Mouse (Mus musculus) MEL (cell line): ENCODE results near the gene Fgfr1op2. TPM values are rescaled to one million over a fixed set of nuclear protein-coding genes. Genes with fewer than 3 reads are reported as not detected.

Experiments
- DNase-seq: peaks from one replicate; pipeline ENCODE4 v3.0.0; 2011; ENCODE audit warnings: low read depth, low spot score
- H3K27ac ChIP-seq: 2 replicates; pipeline ENCODE4 v1.5.1; 2012; ENCODE audit warnings: low read depth, mild to moderate bottlenecking, control low read depth, low read length, moderate library complexity; ENCODE audit not compliant: control insufficient read depth
- H3K27me3 ChIP-seq, 2 experiments: fragments of 150-350 bp in 1 of 2; sonication (generic) in 1 of 2; 2 replicates each; pipeline ENCODE4 v1.6.1; 2012; ENCODE audit warnings: low read length in 2 of 2, mild to moderate bottlenecking in 2 of 2, improper control_type of control experiment in 1 of 2, moderate library complexity in 1 of 2; ENCODE audit not compliant: insufficient read depth in 2 of 2, control insufficient read depth in 1 of 2
- H3K36me3 ChIP-seq, 2 experiments: 2 replicates each; pipeline ENCODE4 v1.6.1; 2012 to 2014; ENCODE audit warnings: low read length in 2 of 2, improper control_type of control experiment in 1 of 2, inconsistent platforms in 1 of 2, mild to moderate bottlenecking in 1 of 2; ENCODE audit not compliant: insufficient read depth in 2 of 2, control insufficient read depth in 1 of 2
- H3K4me1 ChIP-seq, 2 experiments: fragments of 150-350 bp in 1 of 2; sonication (generic) in 1 of 2; 2 replicates each; pipeline ENCODE4 v1.6.1; 2012; ENCODE audit warnings: low read length in 2 of 2, improper control_type of control experiment in 1 of 2, mild to moderate bottlenecking in 1 of 2; ENCODE audit not compliant: insufficient read depth in 2 of 2, control insufficient read depth in 1 of 2
- H3K4me3 ChIP-seq, 2 experiments: fragments of 150-350 bp in 1 of 2; sonication (generic) in 1 of 2; 2 replicates each; pipeline ENCODE4 v1.5.1; 2012; ENCODE audit warnings: low read depth in 2 of 2, low read length in 2 of 2, mild to moderate bottlenecking in 2 of 2, moderate library complexity in 2 of 2, control low read depth in 1 of 2, improper control_type of control experiment in 1 of 2; ENCODE audit not compliant: control insufficient read depth in 1 of 2, insufficient read depth in 1 of 2
- H3K79me2 ChIP-seq: 2 replicates; pipeline ENCODE4 v1.6.1; 2012; ENCODE audit warnings: mild to moderate bottlenecking, low read length, moderate library complexity; ENCODE audit not compliant: control insufficient read depth, poor library complexity, insufficient read depth
- H3K9ac ChIP-seq: 2 replicates; pipeline ENCODE4 v1.6.1; 2012; ENCODE audit warnings: low read depth, mild to moderate bottlenecking, control low read depth, low read length, moderate library complexity; ENCODE audit not compliant: control insufficient read depth, poor library complexity, severe bottlenecking
- H3K9me3 ChIP-seq: fragments of 150-350 bp; sonication (generic); replicated peaks from 2 replicates; pipeline ENCODE4 v1.6.1; 2012; ENCODE audit warnings: mild to moderate bottlenecking, low read length, improper control_type of control experiment, moderate library complexity; ENCODE audit not compliant: insufficient read depth
- CHD1 ChIP-seq: IDR thresholded peaks from 2 replicates; pipeline ENCODE4 v1.6.1; 2012; ENCODE audit warnings: low read depth, mild to moderate bottlenecking, inconsistent platforms, low read length, improper control_type of control experiment
- CHD2 ChIP-seq: IDR thresholded peaks from 2 replicates; pipeline ENCODE4 v1.6.1; 2011; ENCODE audit warnings: low read length, improper control_type of control experiment
- CTCF ChIP-seq, 3 experiments: IDR thresholded peaks in 2 of 3; conservative IDR thresholded peaks in 1 of 3; 2 replicates each; pipeline ENCODE4 v1.5.1; 2011 to 2012; ENCODE audit warnings: low read length in 3 of 3, low read depth in 2 of 3, mild to moderate bottlenecking in 2 of 3, improper control_type of control experiment in 1 of 3, inconsistent platforms in 1 of 3, mixed read lengths in 1 of 3, moderate library complexity in 1 of 3; ENCODE audit not compliant: control insufficient read depth in 1 of 3, insufficient read depth in 1 of 3, poor library complexity in 1 of 3, severe bottlenecking in 1 of 3
- ELF1 ChIP-seq: IDR thresholded peaks from 2 replicates; pipeline ENCODE4 v1.6.1; 2014; ENCODE audit warnings: low read depth, mild to moderate bottlenecking, inconsistent platforms, low read length, improper control_type of control experiment, moderate library complexity
- EP300 ChIP-seq, 2 experiments: IDR thresholded peaks; 2 replicates each; pipeline ENCODE4 v1.6.1; 2011; ENCODE audit warnings: improper control_type of control experiment in 2 of 2, low read length in 2 of 2, low read depth in 1 of 2, mild to moderate bottlenecking in 1 of 2
- ETS1 ChIP-seq: IDR thresholded peaks from 2 replicates; pipeline ENCODE4 v1.6.1; 2012; ENCODE audit warnings: low read depth, mild to moderate bottlenecking, inconsistent platforms, low read length, improper control_type of control experiment, moderate library complexity
- GABPA ChIP-seq: IDR thresholded peaks from 2 replicates; pipeline ENCODE4 v1.6.1; 2012; ENCODE audit warnings: low read depth, mild to moderate bottlenecking, inconsistent platforms, low read length, improper control_type of control experiment, moderate library complexity
- GATA1 ChIP-seq: IDR thresholded peaks from 2 replicates; pipeline ENCODE4 v1.6.1; 2011; ENCODE audit warnings: low read depth, low read length, improper control_type of control experiment
- HCFC1 ChIP-seq: IDR thresholded peaks from 2 replicates; pipeline ENCODE4 v1.6.1; 2012; ENCODE audit warnings: low read depth, mild to moderate bottlenecking, inconsistent platforms, low read length, improper control_type of control experiment, moderate library complexity
- KAT2A ChIP-seq: conservative IDR thresholded peaks from 2 replicates; pipeline ENCODE4 v1.6.1; 2012; ENCODE audit warnings: low read depth, low read length, improper control_type of control experiment, inconsistent platforms
- MAFK ChIP-seq: IDR thresholded peaks from 2 replicates; pipeline ENCODE4 v1.6.1; 2011; ENCODE audit warnings: low read depth, mild to moderate bottlenecking, low read length, improper control_type of control experiment, borderline replicate concordance
- MAX ChIP-seq: IDR thresholded peaks from 2 replicates; pipeline ENCODE4 v1.6.1; 2011; ENCODE audit warnings: low read length, improper control_type of control experiment
- MAZ ChIP-seq: IDR thresholded peaks from 2 replicates; pipeline ENCODE4 v1.6.1; 2012; ENCODE audit warnings: low read depth, mild to moderate bottlenecking, inconsistent platforms, low read length, improper control_type of control experiment
- MEF2A ChIP-seq: IDR thresholded peaks from 2 replicates; pipeline ENCODE4 v1.6.1; 2014; ENCODE audit warnings: low read depth, mild to moderate bottlenecking, inconsistent platforms, low read length, improper control_type of control experiment; ENCODE audit not compliant: poor library complexity, insufficient replicate concordance, severe bottlenecking; ENCODE audit errors: extremely low read depth
- MYC ChIP-seq: IDR thresholded peaks from 2 replicates; pipeline ENCODE4 v1.6.1; 2011; ENCODE audit warnings: low read depth, mild to moderate bottlenecking, low read length, improper control_type of control experiment, moderate library complexity
- NELFE ChIP-seq: IDR thresholded peaks from 2 replicates; pipeline ENCODE4 v1.6.1; 2011; ENCODE audit warnings: low read depth, low read length, improper control_type of control experiment
- NRF1 ChIP-seq: IDR thresholded peaks from 2 replicates; pipeline ENCODE4 v1.6.1; 2014; ENCODE audit warnings: low read depth, mild to moderate bottlenecking, inconsistent platforms, low read length, improper control_type of control experiment, moderate library complexity; ENCODE audit not compliant: poor library complexity, insufficient read depth, severe bottlenecking
- POLR2A ChIP-seq, 2 experiments: IDR thresholded peaks; 2 replicates each; pipeline ENCODE4 v1.6.1; 2011 to 2012; ENCODE audit warnings: low read length in 2 of 2, mild to moderate bottlenecking in 2 of 2, control low read depth in 1 of 2, improper control_type of control experiment in 1 of 2, low read depth in 1 of 2, moderate library complexity in 1 of 2; ENCODE audit not compliant: control insufficient read depth in 1 of 2, insufficient read depth in 1 of 2, poor library complexity in 1 of 2
- POLR2AphosphoS2 ChIP-seq: IDR thresholded peaks from 2 replicates; pipeline ENCODE4 v1.6.1; 2011; ENCODE audit warnings: low read length, improper control_type of control experiment
- POLR2AphosphoS5 ChIP-seq: IDR thresholded peaks from 2 replicates; pipeline ENCODE4 v1.6.1; 2012; ENCODE audit warnings: low read depth, borderline replicate concordance, mild to moderate bottlenecking, inconsistent platforms, low read length, moderate library complexity, mixed read lengths
- SIN3A ChIP-seq: IDR thresholded peaks from 2 replicates; pipeline ENCODE4 v1.6.1; 2012; ENCODE audit warnings: low read length, improper control_type of control experiment, inconsistent platforms
- TAL1 ChIP-seq: IDR thresholded peaks from 2 replicates; pipeline ENCODE4 v1.6.1; 2012; ENCODE audit warnings: mild to moderate bottlenecking, inconsistent platforms, low read length, moderate library complexity, mixed read lengths
- TBP ChIP-seq: IDR thresholded peaks from 2 replicates; pipeline ENCODE4 v1.8.0; 2011; ENCODE audit warnings: low read depth, low read length, improper control_type of control experiment
- TCF12 ChIP-seq: IDR thresholded peaks from 2 replicates; pipeline ENCODE4 v1.6.1; 2014; ENCODE audit warnings: low read depth, mild to moderate bottlenecking, inconsistent platforms, low read length, improper control_type of control experiment, moderate library complexity
- UBTF ChIP-seq: IDR thresholded peaks from 2 replicates; pipeline ENCODE4 v1.6.1; 2012; ENCODE audit warnings: low read depth, mild to moderate bottlenecking, inconsistent platforms, low read length, improper control_type of control experiment, moderate library complexity, borderline replicate concordance; ENCODE audit not compliant: insufficient read depth
- ZC3H11A ChIP-seq: IDR thresholded peaks from 2 replicates; pipeline ENCODE4 v1.6.1; 2012; ENCODE audit warnings: low read depth, mild to moderate bottlenecking, inconsistent platforms, low read length, improper control_type of control experiment
- ZMIZ1 ChIP-seq: IDR thresholded peaks from 2 replicates; pipeline ENCODE4 v1.6.1; 2012; ENCODE audit warnings: low read depth, mild to moderate bottlenecking, inconsistent platforms, low read length, improper control_type of control experiment, moderate library complexity
- ZNF384 ChIP-seq: IDR thresholded peaks from 2 replicates; pipeline ENCODE4 v1.6.1; 2012; ENCODE audit warnings: low read depth, mild to moderate bottlenecking, inconsistent platforms, low read length, improper control_type of control experiment
- polyA plus RNA-seq, 2 experiments: library from polyadenylated mRNA; stranded (reverse) in 1 of 2; unstranded in 1 of 2; fragments of >175 nt in 1 of 2; fragments of >200 nt in 1 of 2; gene quantifications; 2 replicates each; pipeline versions ENCODE4 v1.2.1 to v1.2.4; 2012; ENCODE audit warnings: low replicate concordance in 2 of 2, low read depth in 1 of 2; ENCODE audit not compliant: insufficient read length in 2 of 2, insufficient read depth in 1 of 2, missing spikeins in 1 of 2
- total RNA-seq: library from RNA; depleted of rRNA; stranded (reverse); fragments of 300-350 nt; gene quantifications from 2 replicates; pipeline ENCODE4 v1.2.3, GENCODE M21; 2012

Gene Fgfr1op2
- total and polyA plus RNA-seq, 3 experiments, result 70.4 to 93.6 TPM; not detected in 1

DNA sequence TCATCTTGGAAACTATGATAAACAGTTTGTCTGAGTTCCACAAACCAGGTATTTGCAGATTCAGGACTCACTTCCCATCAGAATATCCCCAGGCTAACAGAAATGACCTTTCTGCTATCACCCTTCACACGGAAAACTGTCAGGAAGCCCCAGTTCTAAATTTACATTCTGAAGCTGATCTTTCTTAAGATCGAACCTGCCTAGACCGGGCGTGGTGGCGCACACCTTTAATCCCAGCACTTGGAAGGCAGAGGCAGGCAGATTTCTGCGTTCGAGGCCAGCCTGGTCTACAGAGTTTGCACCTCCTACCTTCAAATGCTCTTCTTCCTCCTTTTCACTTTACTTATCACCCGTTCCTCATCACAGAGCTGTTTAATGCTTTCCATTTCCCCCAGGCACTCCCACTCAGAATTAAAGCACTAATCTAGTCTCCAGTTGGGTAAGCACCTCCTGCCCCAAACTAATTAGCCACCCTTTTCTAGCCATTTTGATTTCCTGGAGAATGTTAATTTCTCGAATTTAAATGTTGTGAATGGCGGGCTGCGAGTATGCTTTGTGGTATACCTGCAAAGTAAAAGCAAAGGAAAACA is 64.7 kb downstream of the Fgfr1op2 start:
- DNase-seq, result peak; percentile 83
- H3K27ac ChIP-seq, result peak overlapping the region; percentile 95

DNA sequence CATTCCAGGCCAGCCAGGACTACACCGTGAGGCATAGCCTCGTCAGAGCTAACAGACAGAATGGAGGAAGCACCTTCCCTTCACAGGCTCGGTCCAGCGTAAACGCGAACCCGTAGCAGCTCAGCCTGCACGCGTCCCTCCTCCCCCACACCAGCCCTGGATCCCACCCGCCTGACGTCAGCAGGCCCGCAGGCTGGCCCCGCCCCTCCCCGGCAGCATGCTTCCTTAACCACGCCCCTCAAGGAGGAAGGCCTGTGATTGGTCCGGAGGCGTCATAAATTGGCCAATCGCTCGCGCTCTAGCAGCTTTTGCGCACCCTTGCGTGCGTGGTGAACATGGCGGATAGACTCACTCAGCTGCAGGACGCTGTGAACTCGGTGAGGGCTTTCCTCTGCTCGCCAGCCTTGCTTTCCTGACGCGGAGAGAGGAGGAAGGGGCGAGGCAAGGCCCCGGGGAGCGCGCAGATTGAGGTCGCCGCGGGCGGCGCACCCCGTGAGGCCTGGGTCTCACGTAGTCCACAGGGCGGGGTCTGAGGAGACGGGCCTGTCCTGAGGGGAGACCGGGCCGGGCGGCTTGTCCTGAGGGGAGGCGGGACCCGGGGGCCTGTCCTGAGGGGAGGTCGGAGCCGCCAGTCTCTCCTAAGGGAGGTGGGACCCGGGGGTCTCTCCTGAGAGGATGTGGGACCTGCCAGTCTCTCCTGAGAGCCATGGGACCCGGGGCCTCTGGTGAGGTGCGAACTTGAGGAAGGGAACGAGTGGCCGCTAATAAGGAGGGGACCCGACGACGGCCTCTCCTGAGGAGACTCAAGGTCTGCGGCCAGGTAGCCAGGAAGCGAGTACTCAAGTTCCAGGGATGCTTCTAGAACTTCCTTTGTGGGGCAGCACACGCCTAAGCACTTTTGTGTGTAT is 65.5 kb downstream of the Fgfr1op2 start, which contains the start of the genes Med21 and Tm7sf3:
TSS of gene Med21 (plus strand) at position 272 of the 908 bp plus-strand sequence.
TSS of gene Tm7sf3 (minus strand) at position 549 of the 908 bp plus-strand sequence.
- Histone ChIP-seq H3K27ac (peak within 1 kb of the TSS; percentile 95), H3K79me2 (peaks cover 21% of the 10 kb centered on the region), H3K36me3 (peaks cover 0 to 21% of the 10 kb centered on the region in 2 experiments; a peak in 2 of 4 replicates), H3K9ac (peak within 1 kb of the TSS; percentile 85), H3K27me3 (no peaks in the 10 kb centered on the region), H3K9me3 (no peaks in the 10 kb centered on the region), H3K4me3 (peak within 1 kb of the TSS; percentile 75 to 76), H3K4me1 (peaks cover 6 to 11% of the 10 kb centered on the region in 2 experiments)
- peak; percentile 99 for DNase-seq
- peak; percentile 97 to 99 for TF ChIP-seq POLR2A (IDR thresholded peaks at IDR 0.05; ENCODE audit: control insufficient read depth in 1 of 2, insufficient read depth in 1 of 2, low read depth in 1 of 2, low read length in 2 of 2, poor library complexity in 1 of 2)
- TF ChIP-seq MEF2A, result no peak
- peak; percentile 99 for TF ChIP-seq ZMIZ1
- TF ChIP-seq ETS1, result peak; percentile 72
- 0 out of 2 replicates have a peak, but pooled peaks have one; percentile 4 for TF ChIP-seq ZC3H11A
- peak in 1 of 2 experiments; percentile 29; a peak in 1 of 4 replicates for TF ChIP-seq EP300 (IDR thresholded peaks at IDR 0.05; ENCODE audit: low read depth in 1 of 2, low read length in 2 of 2)
- peak; percentile 81 for TF ChIP-seq SIN3A
- TF ChIP-seq TCF12, result peak; percentile 51
- TF ChIP-seq NELFE, result peak; percentile 96
- peak; percentile 82; the same call in 1 of the 2 replicates for TF ChIP-seq POLR2AphosphoS5
- TF ChIP-seq ZNF384, result no peak
- peak; percentile 31; the same call in 1 of the 2 replicates for TF ChIP-seq MAZ
- no peak for TF ChIP-seq TAL1
- TF ChIP-seq GABPA, result no peak
- peak; percentile 90 for TF ChIP-seq POLR2AphosphoS2
- TF ChIP-seq NRF1, result peak; percentile 64
- no peak for TF ChIP-seq GATA1
- TF ChIP-seq MAX, result peak; percentile 84
- TF ChIP-seq CTCF (IDR thresholded peaks at IDR 0.05 in 2 of 3, conservative IDR thresholded peaks at IDR 0.05 in 1 of 3; ENCODE audit: control insufficient read depth in 1 of 3, insufficient read depth in 1 of 3, low read depth in 2 of 3, low read length in 3 of 3, poor library complexity in 1 of 3, severe bottlenecking in 1 of 3), result no peak
- TF ChIP-seq UBTF, result no peak
- peak; percentile 67; the same call in 1 of the 2 replicates for TF ChIP-seq ELF1
- peak; percentile 67 for TF ChIP-seq HCFC1

More for the DNA sequence above, 64.7 kb downstream of the Fgfr1op2 start:
- Histone ChIP-seq H3K36me3 (peaks cover 0 to 21% of the 10 kb centered on the region in 2 experiments; a peak in 2 of 4 replicates), H3K9ac (peak overlapping the region; percentile 85), H3K27me3 (no peaks in the 10 kb centered on the region), H3K4me3 (peak overlapping the region; percentile 74 to 76), H3K4me1 (peaks cover 6 to 11% of the 10 kb centered on the region in 2 experiments), H3K79me2 (peaks cover 17% of the 10 kb centered on the region)
- TF ChIP-seq EP300 (IDR thresholded peaks at IDR 0.05; ENCODE audit: low read depth in 1 of 2, low read length in 2 of 2) (peak in 1 of 2 experiments; percentile 48; a peak in 1 of 4 replicates), KAT2A (0 out of 2 replicates have a peak, but pooled peaks have one; percentile 22), MAFK (no peak), GATA1 (0 out of 2 replicates have a peak, but pooled peaks have one; percentile 5), CHD2 (no peak), MYC (no peak), ETS1 (0 out of 2 replicates have a peak, but pooled peaks have one; percentile 5), MAX (peak; percentile 16; the same call in 1 of the 2 replicates), HCFC1 (no peak), CHD1 (no peak), ELF1 (0 out of 2 replicates have a peak, but pooled peaks have one; percentile 47), TBP (peak; percentile 87), SIN3A (0 out of 2 replicates have a peak, but pooled peaks have one; percentile 1)
- TF ChIP-seq, all 39 proteins: peak for 8
- H3K9me3 ChIP-seq, result no peaks in the 10 kb centered on the region
